Mouse (Mus musculus): ENCODE measurements around the gene Rab5if.
"Not testable (repeated sequence)": the region's sequence is repeated elsewhere in the genome, so short reads cannot be mapped to it uniquely, and the experiment has no call there.

Gene Rab5if

GRCm38 (mm10) chr2:156862772-156863486 lies at the start of gene Rab5if:
Gene Rab5if (plus strand): TSS chr2:156863128.
- peak; percentile 94 for DNase-seq

GRCm38 (mm10) chr2:156814344-156814801 lies 48.6 kb upstream of the Rab5if start:
- peak; percentile 61 for DNase-seq

GRCm38 (mm10) chr2:156814893-156815292 lies 48.0 kb upstream of the Rab5if start:
- DNase-seq = no peak

GRCm38 (mm10) chr2:156815412-156815811 lies 47.5 kb upstream of the Rab5if start:
- DNase-seq = no peak

- no peak for DNase-seq
These were observed 46.8 kb upstream of the Rab5if start for GRCm38 (mm10) chr2:156816116-156816515.

- not testable (repeated sequence) for DNase-seq
These were observed 37.8 kb upstream of the Rab5if start for GRCm38 (mm10) chr2:156825128-156825527.

- DNase-seq = no peak
These were observed 28.6 kb upstream of the Rab5if start for GRCm38 (mm10) chr2:156834336-156834735.

- DNase-seq = no peak
These were observed 24.1 kb upstream of the Rab5if start for GRCm38 (mm10) chr2:156838839-156839238.

GRCm38 (mm10) chr2:156839319-156840191 lies 23.4 kb upstream of the Rab5if start, which contains the start of gene Tgif2:
Gene Tgif2 (plus strand): TSS chr2:156840007.
- peak; percentile 54 for DNase-seq

GRCm38 (mm10) chr2:156840301-156841027 lies 22.5 kb upstream of the Rab5if start:
- DNase-seq = no peak

- peak; percentile 35 for DNase-seq
These were observed 21.7 kb upstream of the Rab5if start for GRCm38 (mm10) chr2:156841028-156841840.

GRCm38 (mm10) chr2:156841841-156842706 lies 20.9 kb upstream of the Rab5if start:
- no peak for DNase-seq

GRCm38 (mm10) chr2:156842711-156843110 lies 20.2 kb upstream of the Rab5if start:
- no peak for DNase-seq

- no peak for DNase-seq
These were observed 19.6 kb upstream of the Rab5if start for GRCm38 (mm10) chr2:156843331-156843730.

- no peak for DNase-seq
These were observed 18.2 kb upstream of the Rab5if start for GRCm38 (mm10) chr2:156844715-156845114.

- no peak for DNase-seq
These were observed 15.3 kb upstream of the Rab5if start for GRCm38 (mm10) chr2:156847653-156848052.

GRCm38 (mm10) chr2:156848526-156849182 lies 14.3 kb upstream of the Rab5if start:
- DNase-seq = no peak

- DNase-seq = no peak
These were observed 12.4 kb upstream of the Rab5if start for GRCm38 (mm10) chr2:156850505-156850904.

- peak; percentile 36 for DNase-seq
These were observed 9.3 kb upstream of the Rab5if start for GRCm38 (mm10) chr2:156853584-156853983.

- DNase-seq = not testable (repeated sequence)
These were observed 8.7 kb upstream of the Rab5if start for GRCm38 (mm10) chr2:156853999-156854771.

Data from kidney, adult 11 months (tissue).